Mouse (Mus musculus) heart, embryonic 15.5 days (tissue): Measurements from ENCODE around the gene Slc6a12. TPM values are rescaled to one million over a fixed set of nuclear protein-coding genes. Genes with fewer than 3 reads are reported as not detected.

Experiments
- microRNA-seq: library from miRNA; unstranded; fragments of <30 nt; microRNA quantifications from one replicate; pipeline ENCODE4, GENCODE M21; 2016
- polyA plus RNA-seq: library from polyadenylated mRNA; unstranded; fragments of >200 nt; fragmentation: Nextera tagmentation; extraction: Ambion mirVana; gene quantifications from 2 replicates; pipeline ENCODE4 v1.2.1, GENCODE M21; 2015

The Slc6a12 gene
- polyA plus RNA-seq, 1 experiment from 2014 or later, result not detected

Small RNA genes within 50 kb of the gene (microRNA-seq; reads per million reads assigned to microRNA genes)
- not detected for gene Gm24855

Other genes starting within 250 kb of the Slc6a12 start
- 25.0 and 26.6 TPM in 2 replicates for gene Mical3, start 212.1 kb upstream of the Slc6a12 start, polyA plus RNA-seq
- gene Pex26, start 159.4 kb upstream of the Slc6a12 start, polyA plus RNA-seq, result 5.6 and 7.2 TPM in 2 replicates
- 0.58 and 1.7 TPM in 2 replicates for gene Tuba8, start 132.4 kb upstream of the Slc6a12 start, polyA plus RNA-seq
- 1.7 and 3.6 TPM in 2 replicates for gene Usp18, start 97.2 kb upstream of the Slc6a12 start, polyA plus RNA-seq
- 5.6 and 5.7 TPM in 2 replicates for gene Slc6a13, start 42.8 kb upstream of the Slc6a12 start, polyA plus RNA-seq
- 0.19 TPM in 1 of 2 replicates, not detected in the other for gene Iqsec3, start 130.6 kb downstream of the Slc6a12 start, polyA plus RNA-seq